Mouse (Mus musculus): ENCODE measurements around the gene Gse1.

Gse1 gene

GRCm38 (mm10) chr8:120243916-120244451 is 15.7 kb downstream of the Gse1 start:
- DNase-seq = no peak

GRCm38 (mm10) chr8:120244553-120244952 is 16.3 kb downstream of the Gse1 start:
- no peak for DNase-seq

GRCm38 (mm10) chr8:120247618-120248017 is 19.4 kb downstream of the Gse1 start:
- DNase-seq = no peak

GRCm38 (mm10) chr8:120248031-120248430 is 19.8 kb downstream of the Gse1 start:
- no peak for DNase-seq

GRCm38 (mm10) chr8:120248451-120248850 is 20.2 kb downstream of the Gse1 start:
- no peak for DNase-seq

GRCm38 (mm10) chr8:120249800-120250336 is 21.6 kb downstream of the Gse1 start:
- no peak for DNase-seq

- DNase-seq = peak; percentile 49
Measured at GRCm38 (mm10) chr8:120250750-120251410, 22.6 kb downstream of the Gse1 start.

- DNase-seq = no peak
Measured at GRCm38 (mm10) chr8:120251411-120252035, 23.3 kb downstream of the Gse1 start.

GRCm38 (mm10) chr8:120253626-120254025 is 25.4 kb downstream of the Gse1 start:
- no peak for DNase-seq

- DNase-seq = no peak
Measured at GRCm38 (mm10) chr8:120255406-120255987, 27.2 kb downstream of the Gse1 start.

- no peak for DNase-seq
Measured at GRCm38 (mm10) chr8:120256958-120257357, 28.7 kb downstream of the Gse1 start.

- DNase-seq = no peak
Measured at GRCm38 (mm10) chr8:120259206-120259605, 30.9 kb downstream of the Gse1 start.

- no peak for DNase-seq
Measured at GRCm38 (mm10) chr8:120260677-120261076, 32.4 kb downstream of the Gse1 start.

GRCm38 (mm10) chr8:120261338-120262120 is 33.3 kb downstream of the Gse1 start:
- no peak for DNase-seq

GRCm38 (mm10) chr8:120263879-120264278 is 35.6 kb downstream of the Gse1 start:
- no peak for DNase-seq

- no peak for DNase-seq
Measured at GRCm38 (mm10) chr8:120264388-120264943, 36.2 kb downstream of the Gse1 start.

- peak; percentile 88 for DNase-seq
Measured at GRCm38 (mm10) chr8:120264944-120265453, 36.7 kb downstream of the Gse1 start.

GRCm38 (mm10) chr8:120265471-120265870 is 37.2 kb downstream of the Gse1 start:
- DNase-seq = no peak

- peak; percentile 79 for DNase-seq
Measured at GRCm38 (mm10) chr8:120268541-120268980, 40.3 kb downstream of the Gse1 start.

- peak; percentile 59 for DNase-seq
Measured at GRCm38 (mm10) chr8:120270449-120270848, 42.2 kb downstream of the Gse1 start.

GRCm38 (mm10) chr8:120273430-120273829 is 45.2 kb downstream of the Gse1 start:
- no peak for DNase-seq
